Mouse (Mus musculus) left cerebral cortex, adult 8-10 months (tissue): ENCODE results near the gene Akap14. TPM values are rescaled to one million over a fixed set of nuclear protein-coding genes. Genes with fewer than 3 reads are reported as not detected.

Source experiments
- DNase-seq, 2 experiments: peaks; one replicate each; pipeline ENCODE4 v3.0.0; 2022; ENCODE audit warnings: low spot score in 2 of 2
- total RNA-seq, 4 experiments: library from RNA; stranded (reverse); gene quantifications; 2 replicates each; pipeline ENCODE4 v1.2.4; 2022

Akap14 gene
- total RNA-seq, 4 experiments from 2014 or later = 0.20 TPM; not detected in 3

DNA sequence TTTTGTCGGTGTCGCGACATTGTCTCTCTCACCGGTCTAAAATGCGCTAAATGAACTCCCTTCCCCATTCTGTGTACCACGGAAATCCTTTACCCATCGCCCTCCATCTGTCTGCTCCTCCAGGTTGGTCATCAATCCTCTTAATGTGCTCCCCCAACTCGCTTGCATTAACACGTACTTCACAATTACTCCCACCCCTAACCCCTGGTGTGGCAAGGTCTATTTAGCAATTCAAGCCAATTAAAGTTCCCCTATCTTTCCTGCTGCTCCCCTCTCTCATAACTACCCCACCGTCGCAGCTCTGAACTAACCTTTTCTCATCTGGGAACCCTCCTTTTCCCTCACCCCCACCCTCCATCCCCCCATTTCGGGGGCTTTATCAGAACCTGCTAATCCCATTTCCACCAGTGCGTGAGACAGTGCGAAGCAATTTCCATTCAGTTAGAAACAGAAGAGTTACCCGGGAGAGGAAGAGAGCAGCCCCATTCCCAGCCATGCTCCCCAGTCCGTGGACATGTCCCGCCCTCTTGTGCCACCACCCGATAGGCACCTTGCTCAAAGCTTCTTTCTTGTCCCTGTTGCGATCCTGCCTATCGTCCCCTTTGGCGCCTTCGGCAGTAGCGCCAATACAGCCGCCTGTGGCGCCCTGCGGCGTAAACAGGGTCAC, 59.0 kb downstream of the Akap14 start:
- DNase-seq = no peak

DNA sequence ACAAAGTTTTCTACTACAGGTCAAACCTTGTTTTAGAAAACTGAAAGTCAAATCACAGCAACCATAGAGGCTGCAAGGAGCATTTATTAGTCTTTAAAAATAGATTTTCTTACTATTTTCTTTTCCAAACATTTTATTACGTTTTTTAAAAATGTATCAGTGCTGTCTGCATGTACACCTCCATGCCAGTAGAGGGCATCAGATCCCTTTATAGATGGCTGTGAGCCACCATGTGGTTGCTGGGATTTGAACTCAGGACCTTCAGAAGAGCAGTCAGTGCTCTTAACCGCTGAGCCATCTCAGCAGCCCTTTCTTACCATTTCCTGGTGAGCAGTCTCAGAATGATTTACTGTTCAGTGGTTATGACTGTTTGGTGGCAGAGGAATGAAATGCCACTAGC, 64.8 kb downstream of the Akap14 start:
- no peak for DNase-seq

Other genes starting within 250 kb of the Akap14 start
- gene Sept6, start 177.0 kb downstream of the Akap14 start, total RNA-seq = 10 to 100 TPM; 58.3 to 63.0 (median 59.2) TPM
- gene Sowahd, start 120.0 kb downstream of the Akap14 start, total RNA-seq = not detected
- 100 to 1,000 TPM; 240 to 296 (median 268) TPM for gene Rpl39, start 83.4 kb downstream of the Akap14 start, total RNA-seq
- gene Upf3b, start 58.5 kb downstream of the Akap14 start, total RNA-seq = 10 to 100 TPM; 18.1 to 20.1 (median 19.6) TPM
- 10 to 100 TPM; 12.1 to 14.0 (median 12.6) TPM for gene Nkap, start 42.0 kb downstream of the Akap14 start, total RNA-seq
- 100 to 1,000 TPM; 160 to 253 (median 215) TPM for gene Ndufa1, start 22.3 kb upstream of the Akap14 start, total RNA-seq
- gene Rnf113a1, start 22.4 kb upstream of the Akap14 start, total RNA-seq = 1 to 10 TPM; 6.7 to 8.2 (median 7.6) TPM
- not detected for gene Gm9, start 42.2 kb upstream of the Akap14 start, total RNA-seq
- gene Rhox1, start 53.4 kb upstream of the Akap14 start, total RNA-seq = not detected
- not detected for gene Rhox2a, start 76.1 kb upstream of the Akap14 start, total RNA-seq
- not detected for gene Rhox3a, start 81.1 kb upstream of the Akap14 start, total RNA-seq
- gene Rhox4a, start 96.5 kb upstream of the Akap14 start, total RNA-seq = not detected
- not detected for gene Rhox3a2, start 211.2 kb upstream of the Akap14 start, total RNA-seq
- gene Rhox4a2, start 222.0 kb upstream of the Akap14 start, total RNA-seq = not detected
- not detected for gene Rhox2b, start 243.2 kb upstream of the Akap14 start, total RNA-seq